Mouse (Mus musculus) hematopoietic stem cell, adult 5-6 weeks (primary cell): ENCODE results near the gene Rnf216. TPM values are rescaled to one million over a fixed set of nuclear protein-coding genes. Genes with fewer than 3 reads are reported as not detected.

Experiments used
- ATAC-seq, 2 experiments: fragments of 125-278 bp in 1 of 2; replicated peaks in 1 of 2; 2 replicates each; pipeline ENCODE4 v1.8.0; 2016 to 2017; ENCODE audit warnings: inconsistent platforms in 2 of 2, mild to moderate bottlenecking in 2 of 2, moderate number of reproducible peaks in 2 of 2, low read depth in 1 of 2, moderate TSS enrichment in 1 of 2; ENCODE audit not compliant: low FRiP score in 2 of 2, poor library complexity in 2 of 2, severe bottlenecking in 2 of 2, insufficient read depth in 1 of 2, low TSS enrichment in 1 of 2
- total RNA-seq: library from RNA; stranded (forward); fragments of 172-1452, 232-1000 nt; gene quantifications from 2 replicates; pipeline ENCODE4 v1.2.3, GENCODE M21; 2017

Gene Rnf216
- total RNA-seq, 1 experiment from 2014 or later, result 59.8 TPM

GRCm38 (mm10) chr5:143043902-143044301 lies 68.9 kb downstream of the Rnf216 start:
- ATAC-seq, result no peak

- ATAC-seq, result no peak
These were observed 69.5 kb downstream of the Rnf216 start for GRCm38 (mm10) chr5:143043285-143043684.

- ATAC-seq, result no peak
These were observed 74.0 kb downstream of the Rnf216 start for GRCm38 (mm10) chr5:143038794-143039193.

- ATAC-seq, result peak; percentile 46 to 68; a peak in 3 of 4 replicates
These were observed 75.6 kb downstream of the Rnf216 start for GRCm38 (mm10) chr5:143037201-143037600.

GRCm38 (mm10) chr5:143036052-143036451 lies 76.7 kb downstream of the Rnf216 start:
- ATAC-seq, result no peak

GRCm38 (mm10) chr5:143035271-143035670 lies 77.5 kb downstream of the Rnf216 start:
- ATAC-seq, result no peak

GRCm38 (mm10) chr5:143034108-143034507 lies 78.7 kb downstream of the Rnf216 start:
- ATAC-seq, result no peak

- 0 out of 4 replicates have a peak, but pooled peaks of 1 of the 2 experiments have one; percentile 55 for ATAC-seq
These were observed 79.5 kb downstream of the Rnf216 start for GRCm38 (mm10) chr5:143033277-143033676.

- no peak for ATAC-seq
These were observed 80.1 kb downstream of the Rnf216 start for GRCm38 (mm10) chr5:143032639-143033146.

GRCm38 (mm10) chr5:143031681-143032080 lies 81.1 kb downstream of the Rnf216 start:
- ATAC-seq, result no peak

- no peak for ATAC-seq
These were observed 81.6 kb downstream of the Rnf216 start for GRCm38 (mm10) chr5:143031193-143031592.

- ATAC-seq, result no peak
These were observed 88.9 kb downstream of the Rnf216 start for GRCm38 (mm10) chr5:143023887-143024286.

GRCm38 (mm10) chr5:143022956-143023355 lies 89.8 kb downstream of the Rnf216 start:
- no peak for ATAC-seq

- no peak for ATAC-seq
These were observed 95.4 kb downstream of the Rnf216 start for GRCm38 (mm10) chr5:143017401-143017800.

- ATAC-seq, result no peak
These were observed 103.4 kb downstream of the Rnf216 start for GRCm38 (mm10) chr5:143009383-143009782.

GRCm38 (mm10) chr5:143000654-143001500 lies 111.9 kb downstream of the Rnf216 start:
- ATAC-seq, result no peak

GRCm38 (mm10) chr5:143000091-143000490 lies 112.7 kb downstream of the Rnf216 start:
- no peak for ATAC-seq

GRCm38 (mm10) chr5:142998171-142998570 lies 114.6 kb downstream of the Rnf216 start:
- no peak for ATAC-seq

- no peak for ATAC-seq
These were observed 115.3 kb downstream of the Rnf216 start for GRCm38 (mm10) chr5:142997526-142997925.
